Mouse (Mus musculus): ENCODE measurements around the gene Phf10. TPM values are rescaled to one million over a fixed set of nuclear protein-coding genes. Genes with fewer than 3 reads are reported as not detected.

Gene Phf10
- polyA plus RNA-seq (2012; rRNA removed; ENCODE audit: low replicate concordance), result 23.7 and 29.2 TPM in 2 replicates

DNA sequence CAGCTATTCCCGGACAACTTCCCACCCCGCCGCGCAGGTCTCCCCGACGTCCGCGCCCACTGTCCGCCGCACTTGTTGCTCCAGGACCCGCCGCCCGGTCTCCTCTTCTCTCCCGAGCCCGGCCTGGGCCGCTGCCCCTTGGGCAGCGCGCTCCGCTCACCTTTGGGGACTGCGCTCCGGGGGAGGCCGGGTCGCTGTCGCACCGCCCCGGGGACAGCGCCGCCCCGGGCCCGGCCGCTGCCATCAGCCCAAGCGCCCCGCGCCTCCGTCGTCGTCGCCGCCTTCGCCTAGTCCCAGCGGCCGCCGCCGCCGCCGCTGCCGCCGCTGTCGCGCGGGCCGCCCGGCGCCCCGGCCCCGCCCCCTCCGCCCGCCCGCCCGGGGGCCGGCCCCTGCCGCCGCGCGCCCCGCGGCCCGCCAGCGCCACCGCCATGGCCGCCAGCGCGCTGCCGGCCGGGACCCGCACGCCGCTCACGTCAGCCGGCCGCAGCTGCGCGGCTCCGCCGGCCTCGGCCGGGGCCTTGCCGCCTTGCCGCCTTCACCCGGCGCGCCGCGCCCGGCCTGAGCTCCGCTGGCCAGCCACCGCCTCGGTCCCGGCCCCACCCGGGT, at the start of gene Phf10:
Gene Phf10, minus strand, starts transcription at position 323 of the 606 bp plus-strand sequence.

GRCm38 (mm10) chr17:15009706-15010413, 48.8 kb upstream of the Phf10 start, which contains the start of gene Gm3435:
Gene Gm3435 (plus strand): TSS chr17:15010176.

GRCm38 (mm10) chr17:14978362-14979038, 17.4 kb upstream of the Phf10 start, which contains the start of the genes 9030025P20Rik and Gm3417:
Gene 9030025P20Rik (plus strand): TSS chr17:14978468.
Gene Gm3417 (minus strand): TSS chr17:14978790.

GRCm38 (mm10) chr17:14943009-14943728, 17.9 kb downstream of the Phf10 start, which contains the start of the genes Wdr27 and 1600012H06Rik:
Gene Wdr27 (minus strand): TSS chr17:14943158.
Gene 1600012H06Rik (plus strand): TSS chr17:14943184.

Other genes starting within 250 kb of the Phf10 start
- gene Wdr27, start 18.1 kb downstream of the Phf10 start, polyA plus RNA-seq (2012; rRNA removed; ENCODE audit: low replicate concordance), result 4.4 and 4.8 TPM in 2 replicates
- gene 1600012H06Rik, start 18.1 kb downstream of the Phf10 start, polyA plus RNA-seq (2012; rRNA removed; ENCODE audit: low replicate concordance), result 20.5 and 22.0 TPM in 2 replicates
- 11.5 and 14.5 TPM in 2 replicates for gene 9030025P20Rik, start 17.2 kb upstream of the Phf10 start, polyA plus RNA-seq (2012; rRNA removed; ENCODE audit: low replicate concordance)
- not detected in 2 replicates for gene Gm3417, start 17.5 kb upstream of the Phf10 start, polyA plus RNA-seq (2012; rRNA removed; ENCODE audit: low replicate concordance)
- gene Gm3435, start 48.9 kb upstream of the Phf10 start, polyA plus RNA-seq (2012; rRNA removed; ENCODE audit: low replicate concordance), result 1.1 and 4.6 TPM in 2 replicates
- gene Ermard, start 79.9 kb upstream of the Phf10 start, polyA plus RNA-seq (2012; rRNA removed; ENCODE audit: low replicate concordance), result 52.1 and 61.0 TPM in 2 replicates
- gene Tcte3, start 80.2 kb upstream of the Phf10 start, polyA plus RNA-seq (2012; rRNA removed; ENCODE audit: low replicate concordance), result not detected in 2 replicates
- gene Gm3448, start 80.3 kb upstream of the Phf10 start, polyA plus RNA-seq (2012; rRNA removed; ENCODE audit: low replicate concordance), result 0.72 and 1.5 TPM in 2 replicates